Mouse (Mus musculus): ENCODE data around the gene Klhl8. TPM values are rescaled to one million over a fixed set of nuclear protein-coding genes. Genes with fewer than 3 reads are reported as not detected.
A peak's percentile ranks its signal among the peaks of the same experiment; 100 is the strongest.
"Not testable (repeated sequence)": the region's sequence is repeated elsewhere in the genome, so short reads cannot be mapped to it uniquely, and the experiment has no call there.

The Klhl8 gene
- polyA plus RNA-seq, 1 experiment from 2014 or later, result 1.8 TPM

- Histone ChIP-seq H3K27ac (ENCODE audit: low read length) (no peak overlapping the region), H3K4me3 (ENCODE audit: low read depth, low read length) (no peak overlapping the region), H3K27me3 (ENCODE audit: control insufficient read depth, insufficient read depth, low read depth, low read length) (no peaks in the 10 kb centered on the region), H3K9ac (ENCODE audit: low read depth, low read length) (no peak overlapping the region), H3K4me2 (ENCODE audit: low read depth, low read length) (no peak overlapping the region), H3K4me1 (ENCODE audit: control insufficient read depth, low read depth, low read length) (no peaks in the 10 kb centered on the region), H3K9me3 (replicated peaks; ENCODE audit: control insufficient read depth, low read length) (no peaks in the 10 kb centered on the region), H3K36me3 (ENCODE audit: control insufficient read depth, insufficient read depth) (no peaks in the 10 kb centered on the region)
- 52% methylated on average over 14 of the region's 14 CpGs for WGBS (ENCODE audit: insufficient replicate concordance)
- ATAC-seq (ENCODE audit: low read depth), result no peak
These were observed 26.0 kb upstream of the Klhl8 start for GRCm38 (mm10) chr5:103936906-103937589.

DNA sequence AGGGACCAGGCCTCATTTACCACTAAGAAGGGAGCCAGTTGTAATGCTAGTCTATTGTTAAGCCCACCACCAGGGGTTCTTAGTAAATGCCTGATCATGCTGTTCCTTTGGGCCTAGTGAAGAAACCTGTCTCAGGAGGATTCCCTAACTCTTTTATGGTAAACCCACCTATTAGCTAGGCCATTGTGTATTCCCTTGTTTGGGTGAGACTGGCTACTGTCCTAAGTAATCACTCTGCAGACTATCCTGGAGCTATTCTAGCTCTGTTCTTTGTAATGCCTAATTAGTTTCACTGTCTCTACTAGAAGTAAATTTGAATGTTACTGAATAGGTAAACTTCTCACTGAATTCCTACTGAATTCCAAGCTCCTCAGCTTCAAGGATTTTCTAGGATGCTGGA, 20.9 kb upstream of the Klhl8 start:
- not testable (repeated sequence) for H3K27ac ChIP-seq (ENCODE audit: low read length); ATAC-seq (ENCODE audit: low read depth); H3K4me3 ChIP-seq (ENCODE audit: low read depth, low read length); H3K4me2 ChIP-seq (ENCODE audit: low read depth, low read length); H3K36me3 ChIP-seq (ENCODE audit: control insufficient read depth, insufficient read depth); H3K27me3 ChIP-seq (ENCODE audit: control insufficient read depth, insufficient read depth, low read depth, low read length); H3K9me3 ChIP-seq (replicated peaks; ENCODE audit: control insufficient read depth, low read length); H3K4me1 ChIP-seq (ENCODE audit: control insufficient read depth, low read depth, low read length); H3K9ac ChIP-seq (ENCODE audit: low read depth, low read length)

- Histone ChIP-seq H3K9ac (ENCODE audit: low read depth, low read length) (no peak overlapping the region), H3K27ac (ENCODE audit: low read length) (no peak overlapping the region), H3K4me1 (ENCODE audit: control insufficient read depth, low read depth, low read length) (no peaks in the 10 kb centered on the region; the same call in 1 of the 2 replicates), H3K4me3 (ENCODE audit: low read depth, low read length) (no peak overlapping the region), H3K36me3 (ENCODE audit: control insufficient read depth, insufficient read depth) (no peaks in the 10 kb centered on the region), H3K9me3 (replicated peaks; ENCODE audit: control insufficient read depth, low read length) (no peaks in the 10 kb centered on the region), H3K4me2 (ENCODE audit: low read depth, low read length) (no peak overlapping the region), H3K27me3 (ENCODE audit: control insufficient read depth, insufficient read depth, low read depth, low read length) (no peaks in the 10 kb centered on the region)
- 38% methylated on average over 5 of the region's 5 CpGs for WGBS (ENCODE audit: insufficient replicate concordance)
- ATAC-seq (ENCODE audit: low read depth), result no peak
These were observed 19.5 kb upstream of the Klhl8 start for GRCm38 (mm10) chr5:103930511-103930910.

DNA sequence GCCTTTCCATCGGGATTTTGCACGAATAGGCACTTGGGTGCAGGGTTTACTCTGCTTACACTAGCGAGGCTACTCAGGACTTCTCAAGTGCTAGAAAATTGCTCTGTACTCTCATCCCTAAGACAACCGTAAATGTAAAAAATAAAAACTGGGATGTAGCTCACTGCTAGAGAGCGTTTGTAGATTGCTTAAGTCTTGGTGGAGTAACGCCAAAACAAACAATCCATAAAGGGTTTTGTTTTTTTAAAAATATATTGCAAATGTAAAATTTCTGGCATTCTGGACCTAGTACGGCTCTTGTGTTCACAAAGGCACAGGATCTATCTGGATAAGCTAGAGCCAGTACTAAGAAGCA, 17.1 kb upstream of the Klhl8 start:
- Histone ChIP-seq H3K9me3 (replicated peaks; ENCODE audit: control insufficient read depth, low read length) (no peaks in the 10 kb centered on the region), H3K9ac (ENCODE audit: low read depth, low read length) (no peak overlapping the region), H3K4me1 (ENCODE audit: control insufficient read depth, low read depth, low read length) (no peaks in the 10 kb centered on the region; the same call in 1 of the 2 replicates), H3K4me2 (ENCODE audit: low read depth, low read length) (peak overlapping the region; percentile 56), H3K36me3 (ENCODE audit: control insufficient read depth, insufficient read depth) (no peaks in the 10 kb centered on the region), H3K27ac (ENCODE audit: low read length) (no peak overlapping the region), H3K4me3 (ENCODE audit: low read depth, low read length) (no peak overlapping the region), H3K27me3 (ENCODE audit: control insufficient read depth, insufficient read depth, low read depth, low read length) (no peaks in the 10 kb centered on the region)
- no peak for ATAC-seq (ENCODE audit: low read depth)
- 65% methylated on average over 7 of the region's 7 CpGs for WGBS (ENCODE audit: insufficient replicate concordance)

DNA sequence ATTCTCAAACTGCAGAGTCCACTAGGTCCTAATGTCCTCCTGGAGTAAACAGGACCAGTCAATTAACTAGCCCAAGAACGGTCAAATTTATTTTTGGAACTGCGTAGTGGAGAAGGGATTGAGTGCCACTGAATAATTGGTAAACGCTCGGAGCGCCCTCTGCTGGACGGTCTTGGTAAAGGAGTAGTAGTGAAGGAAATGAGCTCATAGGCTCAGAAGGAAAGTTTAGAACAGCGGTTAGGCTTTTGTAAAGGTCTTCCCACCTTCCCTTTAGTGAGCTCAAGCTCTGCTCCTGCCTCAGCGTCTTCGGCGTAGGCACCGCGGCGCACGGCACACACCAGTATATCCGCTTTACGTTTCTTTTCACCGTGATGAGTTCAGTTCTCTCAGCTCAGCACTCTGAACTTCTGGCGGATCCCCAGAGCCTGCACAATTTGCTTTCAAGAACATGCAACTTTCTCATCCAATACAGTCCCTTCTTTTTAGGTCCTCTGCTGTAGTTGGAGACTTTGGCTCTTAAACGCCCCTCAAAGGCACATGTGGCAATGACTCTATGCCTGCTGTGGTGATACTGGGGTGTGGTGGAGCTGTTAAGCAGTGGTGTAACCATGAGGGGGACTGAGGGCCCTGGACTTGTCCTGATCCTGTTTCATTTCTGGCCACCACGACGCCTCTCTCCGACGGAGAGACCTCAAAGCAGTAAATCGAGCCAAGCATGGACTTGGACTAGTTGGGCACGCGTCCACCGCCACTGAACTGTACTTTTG, 16.6 kb upstream of the Klhl8 start:
- H3K9ac ChIP-seq (ENCODE audit: low read depth, low read length), result no peak overlapping the region
- peak; percentile 41; the same call in 1 of the 2 replicates for ATAC-seq (ENCODE audit: low read depth)
- H3K4me1 ChIP-seq (ENCODE audit: control insufficient read depth, low read depth, low read length), result no peaks in the 10 kb centered on the region; the same call in 1 of the 2 replicates
- peak overlapping the region; percentile 31 for H3K4me3 ChIP-seq (ENCODE audit: low read depth, low read length)
- peak overlapping the region; percentile 56 for H3K4me2 ChIP-seq (ENCODE audit: low read depth, low read length)
- H3K9me3 ChIP-seq (replicated peaks; ENCODE audit: control insufficient read depth, low read length), result no peaks in the 10 kb centered on the region
- H3K27me3 ChIP-seq (ENCODE audit: control insufficient read depth, insufficient read depth, low read depth, low read length), result no peaks in the 10 kb centered on the region
- no peaks in the 10 kb centered on the region for H3K36me3 ChIP-seq (ENCODE audit: control insufficient read depth, insufficient read depth)
- WGBS (ENCODE audit: insufficient replicate concordance), result 17% methylated on average over 27 of the region's 27 CpGs
- H3K27ac ChIP-seq (ENCODE audit: low read length), result no peak overlapping the region

GRCm38 (mm10) chr5:103926398-103926797, 15.3 kb upstream of the Klhl8 start:
- no peak for ATAC-seq (ENCODE audit: low read depth)
- no peaks in the 10 kb centered on the region for H3K27me3 ChIP-seq (ENCODE audit: control insufficient read depth, insufficient read depth, low read depth, low read length)
- H3K9ac ChIP-seq (ENCODE audit: low read depth, low read length), result no peak overlapping the region
- H3K36me3 ChIP-seq (ENCODE audit: control insufficient read depth, insufficient read depth), result no peaks in the 10 kb centered on the region
- no peaks in the 10 kb centered on the region; the same call in 1 of the 2 replicates for H3K4me1 ChIP-seq (ENCODE audit: control insufficient read depth, low read depth, low read length)
- no peak overlapping the region for H3K4me3 ChIP-seq (ENCODE audit: low read depth, low read length)
- 54% methylated on average over 12 of the region's 12 CpGs for WGBS (ENCODE audit: insufficient replicate concordance)
- H3K9me3 ChIP-seq (replicated peaks; ENCODE audit: control insufficient read depth, low read length), result no peaks in the 10 kb centered on the region
- no peak overlapping the region for H3K27ac ChIP-seq (ENCODE audit: low read length)
- H3K4me2 ChIP-seq (ENCODE audit: low read depth, low read length), result no peak overlapping the region

DNA sequence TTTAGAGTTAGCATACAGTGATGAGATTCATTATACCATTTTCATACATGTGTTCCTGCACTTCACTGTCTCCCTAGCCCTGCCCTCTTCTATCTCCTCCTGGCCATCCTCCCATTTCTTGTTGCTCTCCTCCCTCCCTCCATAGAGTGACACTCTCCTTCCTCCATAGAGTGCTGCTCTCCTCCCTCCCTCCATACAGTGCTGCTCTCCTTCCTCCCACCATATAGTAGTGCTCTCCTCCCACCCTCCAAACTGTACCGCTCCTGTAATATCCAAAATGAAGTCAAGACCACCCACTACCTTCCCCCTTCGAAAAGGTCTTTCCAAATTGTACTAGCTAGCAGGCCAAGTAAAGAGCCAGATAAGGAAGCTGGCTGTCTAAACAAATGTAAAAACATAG, 12.7 kb upstream of the Klhl8 start:
- no peak for ATAC-seq (ENCODE audit: low read depth)
- no peak overlapping the region for H3K27ac ChIP-seq (ENCODE audit: low read length)

GRCm38 (mm10) chr5:103923101-103923500, 12.0 kb upstream of the Klhl8 start:
- Histone ChIP-seq H3K9me3 (replicated peaks; ENCODE audit: control insufficient read depth, low read length) (no peaks in the 10 kb centered on the region), H3K27me3 (ENCODE audit: control insufficient read depth, insufficient read depth, low read depth, low read length) (no peaks in the 10 kb centered on the region), H3K4me2 (ENCODE audit: low read depth, low read length) (no peak overlapping the region), H3K4me1 (ENCODE audit: control insufficient read depth, low read depth, low read length) (no peaks in the 10 kb centered on the region; the same call in 1 of the 2 replicates), H3K36me3 (ENCODE audit: control insufficient read depth, insufficient read depth) (no peaks in the 10 kb centered on the region), H3K4me3 (ENCODE audit: low read depth, low read length) (no peak overlapping the region), H3K27ac (ENCODE audit: low read length) (no peak overlapping the region), H3K9ac (ENCODE audit: low read depth, low read length) (no peak overlapping the region)
- 60% methylated on average over 6 of the region's 6 CpGs for WGBS (ENCODE audit: insufficient replicate concordance)
- ATAC-seq (ENCODE audit: low read depth), result no peak

More for the DNA sequence above, 12.7 kb upstream of the Klhl8 start:
- Histone ChIP-seq H3K27me3 (ENCODE audit: control insufficient read depth, insufficient read depth, low read depth, low read length) (no peaks in the 10 kb centered on the region), H3K4me2 (ENCODE audit: low read depth, low read length) (no peak overlapping the region), H3K9ac (ENCODE audit: low read depth, low read length) (no peak overlapping the region), H3K4me3 (ENCODE audit: low read depth, low read length) (no peak overlapping the region), H3K36me3 (ENCODE audit: control insufficient read depth, insufficient read depth) (no peaks in the 10 kb centered on the region), H3K4me1 (ENCODE audit: control insufficient read depth, low read depth, low read length) (no peaks in the 10 kb centered on the region; the same call in 1 of the 2 replicates), H3K9me3 (replicated peaks; ENCODE audit: control insufficient read depth, low read length) (no peaks in the 10 kb centered on the region)
- 61% methylated on average over 2 of the region's 2 CpGs for WGBS (ENCODE audit: insufficient replicate concordance)

DNA sequence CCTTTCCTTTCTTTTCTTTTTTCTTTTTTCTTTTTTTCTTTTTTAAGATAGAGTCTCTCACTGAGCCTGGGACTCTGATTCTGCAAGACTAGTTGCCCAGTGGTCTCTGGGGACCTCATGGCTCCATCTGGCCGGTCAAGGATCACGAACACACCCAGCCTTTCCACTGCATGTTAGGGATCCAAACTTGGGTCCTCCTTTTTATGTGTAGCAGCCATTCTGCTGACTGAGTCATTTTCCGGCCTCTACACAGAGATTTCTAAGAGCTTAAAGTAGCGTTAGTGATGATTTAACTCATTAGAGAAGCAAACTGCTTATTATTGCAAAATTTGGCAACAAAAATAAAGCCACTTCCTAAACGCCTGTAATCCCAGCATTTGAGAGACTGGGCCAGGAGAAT, 11.4 kb upstream of the Klhl8 start:
- 53% methylated on average over 5 of the region's 5 CpGs for WGBS (ENCODE audit: insufficient replicate concordance)
- H3K4me1 ChIP-seq (ENCODE audit: control insufficient read depth, low read depth, low read length), result no peaks in the 10 kb centered on the region
- no peaks in the 10 kb centered on the region for H3K27me3 ChIP-seq (ENCODE audit: control insufficient read depth, insufficient read depth, low read depth, low read length)
- H3K9ac ChIP-seq (ENCODE audit: low read depth, low read length), result no peak overlapping the region
- no peak overlapping the region for H3K4me3 ChIP-seq (ENCODE audit: low read depth, low read length)
- no peak for ATAC-seq (ENCODE audit: low read depth)
- no peak overlapping the region for H3K27ac ChIP-seq (ENCODE audit: low read length)
- no peaks in the 10 kb centered on the region for H3K36me3 ChIP-seq (ENCODE audit: control insufficient read depth, insufficient read depth)
- no peaks in the 10 kb centered on the region for H3K9me3 ChIP-seq (replicated peaks; ENCODE audit: control insufficient read depth, low read length)
- no peak overlapping the region for H3K4me2 ChIP-seq (ENCODE audit: low read depth, low read length)
